Mouse (Mus musculus): ENCODE results near the gene Ppp1r3g. TPM values are rescaled to one million over a fixed set of nuclear protein-coding genes. Genes with fewer than 3 reads are reported as not detected.
"Not testable (repeated sequence)": the region's sequence is repeated elsewhere in the genome, so short reads cannot be mapped to it uniquely, and the experiment has no call there.

Ppp1r3g gene
- polyA plus RNA-seq, 1 experiment from 2014 or later = 0.43 TPM

- peak overlapping the region; percentile 100 for H3K4me2 ChIP-seq
- H3K27ac ChIP-seq = no peak overlapping the region
- under 1% methylated on average over 38 of the region's 38 CpGs for WGBS
- H3K4me3 ChIP-seq = peak overlapping the region; percentile 70
- H3K36me3 ChIP-seq (replicated peaks) = no peaks in the 10 kb centered on the region
- H3K9me3 ChIP-seq = no peaks in the 10 kb centered on the region
- H3K27me3 ChIP-seq (replicated peaks) = peaks cover 26% of the 10 kb centered on the region
- peak; percentile 73 for ATAC-seq (replicated peaks)
- H3K4me1 ChIP-seq = peaks cover 25% of the 10 kb centered on the region
- peak overlapping the region; percentile 46 for H3K9ac ChIP-seq
These were observed 9.6 kb downstream of the Ppp1r3g start for GRCm38 (mm10) chr13:35968131-35968718.

DNA sequence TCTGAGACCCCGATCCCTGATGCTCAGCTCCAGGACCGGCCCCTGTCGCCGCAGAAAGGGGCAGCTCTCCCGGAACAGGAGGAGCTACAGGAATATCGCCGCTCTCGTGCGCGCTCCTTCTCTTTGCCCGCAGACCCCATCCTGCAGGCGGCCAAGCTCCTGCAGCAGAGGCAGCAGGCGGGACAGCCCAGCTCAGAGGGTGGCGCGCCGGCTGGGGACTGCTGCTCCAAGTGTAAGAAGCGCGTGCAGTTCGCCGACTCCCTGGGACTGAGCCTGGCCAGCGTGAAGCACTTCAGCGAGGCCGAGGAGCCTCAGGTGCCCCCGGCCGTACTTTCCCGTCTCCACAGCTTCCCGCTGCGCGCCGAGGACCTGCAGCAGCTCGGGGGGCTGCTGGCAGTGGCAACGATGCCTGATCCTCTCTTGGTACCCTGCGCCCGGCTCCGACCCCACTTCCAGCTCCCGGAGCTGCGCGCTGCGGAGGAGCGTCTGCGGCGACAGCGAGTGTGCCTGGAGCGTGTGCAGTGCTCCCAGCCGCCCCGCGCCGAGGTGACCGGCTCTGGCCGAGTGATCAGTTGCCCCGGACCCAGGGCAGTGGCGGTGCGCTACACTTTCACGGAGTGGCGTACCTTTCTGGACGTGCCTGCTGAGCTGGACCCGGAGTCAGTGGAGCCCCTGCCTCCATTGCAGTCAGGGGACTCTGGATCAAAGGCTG, 10.2 kb downstream of the Ppp1r3g start:
- Histone ChIP-seq H3K9ac (peak overlapping the region; percentile 46), H3K4me1 (peaks cover 25% of the 10 kb centered on the region), H3K27me3 (replicated peaks) (peaks cover 26% of the 10 kb centered on the region), H3K36me3 (replicated peaks) (no peaks in the 10 kb centered on the region), H3K4me2 (peak overlapping the region; percentile 100), H3K27ac (no peak overlapping the region), H3K4me3 (peak overlapping the region; percentile 70), H3K9me3 (no peaks in the 10 kb centered on the region)
- WGBS = under 1% methylated on average over 57 of the region's 57 CpGs
- ATAC-seq (replicated peaks) = peak; percentile 82

DNA sequence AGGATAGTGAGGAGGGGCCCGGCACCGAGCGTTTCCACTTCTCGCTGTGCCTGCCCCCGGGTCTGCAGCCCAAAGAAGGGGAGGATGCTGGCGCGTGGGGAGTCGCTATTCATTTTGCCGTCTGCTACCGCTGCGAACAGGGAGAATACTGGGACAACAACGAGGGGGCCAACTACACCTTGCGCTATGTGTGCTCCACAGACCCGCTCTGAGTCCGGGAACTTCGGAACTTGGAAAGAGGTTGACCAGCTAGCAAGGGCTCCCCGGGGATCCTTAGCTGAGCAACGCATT, 10.7 kb downstream of the Ppp1r3g start:
- H3K4me2 ChIP-seq = peak overlapping the region; percentile 100
- H3K4me3 ChIP-seq = peak overlapping the region; percentile 70
- no peaks in the 10 kb centered on the region for H3K9me3 ChIP-seq
- no peak overlapping the region for H3K27ac ChIP-seq
- WGBS = under 1% methylated on average over 18 of the region's 18 CpGs
- peak overlapping the region; percentile 46 for H3K9ac ChIP-seq
- peaks cover 25% of the 10 kb centered on the region for H3K4me1 ChIP-seq
- peaks cover 26% of the 10 kb centered on the region for H3K27me3 ChIP-seq (replicated peaks)
- ATAC-seq (replicated peaks) = peak; percentile 38; the same call in 1 of the 2 replicates
- no peaks in the 10 kb centered on the region for H3K36me3 ChIP-seq (replicated peaks)

- H3K9ac ChIP-seq = no peak overlapping the region
- no peaks in the 10 kb centered on the region for H3K36me3 ChIP-seq (replicated peaks)
- H3K4me3 ChIP-seq = peak overlapping the region; percentile 70
- peaks cover 25% of the 10 kb centered on the region for H3K4me1 ChIP-seq
- ATAC-seq (replicated peaks) = no peak
- WGBS = 28% methylated on average over 9 of the region's 9 CpGs
- peak overlapping the region; percentile 100 for H3K4me2 ChIP-seq
- no peak overlapping the region for H3K27ac ChIP-seq
- H3K27me3 ChIP-seq (replicated peaks) = peaks cover 26% of the 10 kb centered on the region
- no peaks in the 10 kb centered on the region for H3K9me3 ChIP-seq
These were observed 11.2 kb downstream of the Ppp1r3g start for GRCm38 (mm10) chr13:35969829-35970228.

DNA sequence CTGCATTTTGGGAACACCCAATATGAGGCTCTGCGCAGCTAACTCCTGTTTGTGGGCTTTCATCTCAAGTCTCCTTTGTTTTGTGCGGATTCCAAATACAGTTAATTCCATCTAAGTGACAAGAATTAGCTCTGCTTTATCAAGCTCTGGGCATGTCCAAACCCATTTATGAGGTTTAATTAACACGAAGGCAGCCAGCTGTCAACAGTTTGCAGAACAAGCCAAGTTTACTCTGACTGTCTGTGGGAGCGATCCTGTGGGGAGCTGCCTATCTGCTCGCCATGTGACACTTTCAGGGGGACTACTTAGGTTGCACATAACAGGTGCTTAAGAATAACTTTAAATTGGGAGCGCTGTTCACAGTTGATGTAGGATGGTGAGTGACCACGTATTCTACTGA, 18.3 kb downstream of the Ppp1r3g start:
- no peaks in the 10 kb centered on the region for H3K4me1 ChIP-seq

DNA sequence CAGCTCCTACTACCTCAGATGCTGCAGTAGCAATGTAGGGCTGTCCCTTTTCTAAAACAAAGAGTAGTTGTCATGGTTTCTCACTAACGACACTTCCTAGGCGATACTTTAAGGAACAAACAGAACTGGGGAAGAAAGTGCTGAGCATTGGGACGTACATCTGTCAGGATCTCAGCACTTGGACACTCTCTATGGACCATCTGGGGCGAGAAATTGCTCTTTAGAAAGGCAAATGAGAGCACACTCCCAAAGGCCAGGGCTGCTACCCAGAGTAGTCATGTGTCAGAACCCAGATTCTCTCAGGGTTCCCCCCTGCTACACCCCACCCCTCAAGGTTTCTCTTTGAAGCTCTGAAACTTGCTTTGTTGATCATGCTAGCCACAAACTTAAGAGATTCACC, 21.8 kb downstream of the Ppp1r3g start:
- Histone ChIP-seq H3K27me3 (replicated peaks) (no peaks in the 10 kb centered on the region), H3K4me2 (no peak overlapping the region), H3K9ac (no peak overlapping the region), H3K4me1 (no peaks in the 10 kb centered on the region), H3K4me3 (no peak overlapping the region), H3K36me3 (replicated peaks) (no peaks in the 10 kb centered on the region), H3K9me3 (no peaks in the 10 kb centered on the region), H3K27ac (no peak overlapping the region)
- ATAC-seq (replicated peaks) = no peak
- 43% methylated on average over 4 of the region's 4 CpGs for WGBS

More for the DNA sequence above, 18.3 kb downstream of the Ppp1r3g start:
- Histone ChIP-seq H3K9ac (no peak overlapping the region), H3K9me3 (no peaks in the 10 kb centered on the region), H3K27me3 (replicated peaks) (no peaks in the 10 kb centered on the region), H3K27ac (no peak overlapping the region), H3K4me2 (no peak overlapping the region), H3K36me3 (replicated peaks) (no peaks in the 10 kb centered on the region), H3K4me3 (no peak overlapping the region)
- no peak for ATAC-seq (replicated peaks)
- WGBS = 84% methylated on average over 7 of the region's 7 CpGs

DNA sequence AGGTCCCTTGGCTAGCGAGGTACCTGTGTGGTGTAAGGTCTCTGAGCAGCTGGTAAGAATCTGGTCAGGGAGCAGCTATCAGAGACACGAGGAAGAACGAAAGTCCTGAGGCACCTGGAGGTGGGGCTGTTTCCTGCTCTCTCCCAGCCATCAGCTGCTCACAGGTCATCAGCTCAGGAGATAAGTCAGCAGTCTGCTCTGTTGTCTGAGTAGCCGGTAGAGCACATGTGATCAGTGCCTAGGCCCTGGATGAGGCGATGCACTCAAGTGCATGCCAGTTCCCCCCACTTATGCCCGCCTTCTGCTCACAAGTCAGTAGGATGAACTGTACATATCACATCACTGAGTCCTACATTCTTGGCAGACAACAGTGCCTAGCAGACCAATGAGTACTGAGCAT, 24.3 kb downstream of the Ppp1r3g start:
- Histone ChIP-seq H3K27ac (no peak overlapping the region), H3K9ac (no peak overlapping the region), H3K36me3 (replicated peaks) (no peaks in the 10 kb centered on the region), H3K9me3 (no peaks in the 10 kb centered on the region), H3K4me1 (no peaks in the 10 kb centered on the region), H3K27me3 (replicated peaks) (no peaks in the 10 kb centered on the region), H3K4me3 (no peak overlapping the region), H3K4me2 (no peak overlapping the region)
- ATAC-seq (replicated peaks) = no peak
- 92% methylated on average over 6 of the region's 6 CpGs for WGBS

GRCm38 (mm10) chr13:35989329-35989728, 30.7 kb downstream of the Ppp1r3g start:
- WGBS = 59% methylated on average over 3 of the region's 3 CpGs
- H3K27me3 ChIP-seq (replicated peaks) = no peaks in the 10 kb centered on the region
- H3K9me3 ChIP-seq = no peaks in the 10 kb centered on the region
- H3K4me3 ChIP-seq = no peak overlapping the region
- H3K36me3 ChIP-seq (replicated peaks) = no peaks in the 10 kb centered on the region
- H3K4me2 ChIP-seq = no peak overlapping the region
- no peak overlapping the region for H3K27ac ChIP-seq
- no peak overlapping the region for H3K9ac ChIP-seq
- H3K4me1 ChIP-seq = no peaks in the 10 kb centered on the region
- no peak for ATAC-seq (replicated peaks)

- H3K36me3 ChIP-seq (replicated peaks); ATAC-seq (replicated peaks); H3K27ac ChIP-seq; H3K9me3 ChIP-seq; H3K4me1 ChIP-seq; H3K4me2 ChIP-seq; H3K27me3 ChIP-seq (replicated peaks); H3K9ac ChIP-seq; H3K4me3 ChIP-seq: not testable (repeated sequence)
- over 99% methylated on average over 21 of the region's 21 CpGs for WGBS
These were observed 32.5 kb downstream of the Ppp1r3g start for GRCm38 (mm10) chr13:35991185-35991584.

DNA sequence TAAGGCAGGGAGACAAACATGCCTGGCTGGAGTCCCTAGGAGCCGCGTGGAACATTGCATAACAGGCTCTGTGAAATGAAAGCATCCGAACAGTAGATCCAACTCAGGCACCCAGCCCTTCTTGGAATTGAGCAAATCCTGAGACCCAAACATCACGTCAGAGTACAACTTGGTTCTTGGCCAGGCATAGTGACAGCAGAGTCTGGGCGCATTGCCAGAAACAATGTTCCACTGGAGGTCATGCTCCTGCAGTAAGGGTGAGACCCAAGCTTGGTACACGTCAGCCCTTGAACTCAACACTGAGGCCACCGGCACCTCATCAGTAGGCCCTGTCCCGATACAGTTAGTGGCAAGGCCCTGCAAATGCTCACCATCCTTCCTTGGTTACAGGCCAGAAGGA, 35.4 kb downstream of the Ppp1r3g start:
- Histone ChIP-seq H3K9ac (no peak overlapping the region), H3K27me3 (replicated peaks) (no peaks in the 10 kb centered on the region), H3K4me3 (no peak overlapping the region), H3K4me2 (no peak overlapping the region), H3K4me1 (no peaks in the 10 kb centered on the region), H3K36me3 (replicated peaks) (no peaks in the 10 kb centered on the region), H3K9me3 (no peaks in the 10 kb centered on the region), H3K27ac (no peak overlapping the region)
- WGBS = 78% methylated on average over 8 of the region's 8 CpGs
- ATAC-seq (replicated peaks) = no peak

DNA sequence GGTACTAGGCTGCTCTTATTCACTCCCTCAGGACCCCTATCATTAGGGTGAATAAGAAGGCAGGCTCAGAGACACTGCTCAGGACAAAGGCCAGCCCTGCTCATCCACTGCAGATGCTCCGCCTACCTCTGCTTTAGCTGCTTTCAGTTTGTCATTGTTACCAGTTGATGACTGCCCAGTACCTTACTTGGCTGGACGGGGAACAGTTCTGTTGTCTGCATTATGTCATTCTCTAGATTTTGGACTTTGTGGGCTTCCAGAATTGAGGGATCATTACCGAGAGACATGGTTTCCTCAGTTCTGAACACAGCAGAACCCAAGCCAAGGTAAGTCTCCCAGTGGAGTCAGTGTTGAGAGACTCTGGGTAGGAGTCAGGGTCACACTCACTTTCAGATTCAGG, 36.6 kb downstream of the Ppp1r3g start:
- no peak for ATAC-seq (replicated peaks)
- H3K27me3 ChIP-seq (replicated peaks) = no peaks in the 10 kb centered on the region
- no peaks in the 10 kb centered on the region for H3K9me3 ChIP-seq
- H3K27ac ChIP-seq = no peak overlapping the region
- H3K4me1 ChIP-seq = no peaks in the 10 kb centered on the region
- 64% methylated on average over 3 of the region's 3 CpGs for WGBS
- no peaks in the 10 kb centered on the region for H3K36me3 ChIP-seq (replicated peaks)
- H3K4me3 ChIP-seq = no peak overlapping the region
- no peak overlapping the region for H3K4me2 ChIP-seq
- H3K9ac ChIP-seq = no peak overlapping the region

GRCm38 (mm10) chr13:35995696-35996426, 37.2 kb downstream of the Ppp1r3g start:
- no peaks in the 10 kb centered on the region for H3K4me1 ChIP-seq
- ATAC-seq (replicated peaks) = no peak
- no peaks in the 10 kb centered on the region for H3K36me3 ChIP-seq (replicated peaks)
- 48% methylated on average over 2 of the region's 2 CpGs for WGBS
- H3K4me3 ChIP-seq = no peak overlapping the region
- H3K27ac ChIP-seq = no peak overlapping the region
- no peaks in the 10 kb centered on the region for H3K9me3 ChIP-seq
- H3K4me2 ChIP-seq = no peak overlapping the region
- no peak overlapping the region for H3K9ac ChIP-seq
- no peaks in the 10 kb centered on the region for H3K27me3 ChIP-seq (replicated peaks)

Data from midbrain, embryonic 15.5 days (tissue).